Mouse (Mus musculus): ENCODE results near the gene Map2k1. TPM values are rescaled to one million over a fixed set of nuclear protein-coding genes. Genes with fewer than 3 reads are reported as not detected.

Map2k1 gene
- polyA plus RNA-seq (2012) = 25.3 and 31.1 TPM in 2 replicates

- no peak for TF ChIP-seq GATA1 (IDR thresholded peaks at IDR 0.05; ENCODE audit: low read length)
Measured at GRCm38 (mm10) chr9:64253021-64253904, at the start of gene Map2k1. Gene Map2k1 (minus strand): TSS chr9:64253631.

GRCm38 (mm10) chr9:64282404-64282987, 29.1 kb upstream of the Map2k1 start:
- TF ChIP-seq GATA1 (IDR thresholded peaks at IDR 0.05; ENCODE audit: low read length) = no peak

DNA sequence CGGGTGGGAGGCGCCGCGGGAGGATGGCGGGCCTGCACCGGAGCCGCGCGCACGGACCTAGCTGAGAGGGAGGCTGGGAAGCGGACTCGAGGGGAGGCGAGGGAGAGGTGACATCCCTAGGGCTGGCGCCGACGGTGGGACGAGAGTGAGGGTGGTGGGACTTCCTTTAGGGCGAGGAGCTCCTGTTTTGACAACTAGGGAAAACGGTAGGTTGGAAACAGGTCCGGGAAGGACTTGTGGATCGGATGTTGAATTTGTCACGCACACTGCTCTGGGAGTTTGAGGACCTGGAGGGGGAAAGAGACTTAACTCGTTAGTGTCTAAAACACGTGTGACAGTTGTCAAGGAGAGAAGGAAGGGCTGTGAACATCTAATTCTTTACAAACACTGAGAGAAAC, 28.3 kb upstream of the Map2k1 start:
- TF ChIP-seq GATA1 (IDR thresholded peaks at IDR 0.05; ENCODE audit: low read length) = no peak

- no peak for TF ChIP-seq GATA1 (IDR thresholded peaks at IDR 0.05; ENCODE audit: low read length)
Measured at GRCm38 (mm10) chr9:64281105-64281780, 27.8 kb upstream of the Map2k1 start, which contains the start of gene Tipin. Gene Tipin (plus strand): TSS chr9:64281581.

- TF ChIP-seq GATA1 (IDR thresholded peaks at IDR 0.05; ENCODE audit: low read length) = no peak
Measured at GRCm38 (mm10) chr9:64278665-64279310, 25.4 kb upstream of the Map2k1 start.

DNA sequence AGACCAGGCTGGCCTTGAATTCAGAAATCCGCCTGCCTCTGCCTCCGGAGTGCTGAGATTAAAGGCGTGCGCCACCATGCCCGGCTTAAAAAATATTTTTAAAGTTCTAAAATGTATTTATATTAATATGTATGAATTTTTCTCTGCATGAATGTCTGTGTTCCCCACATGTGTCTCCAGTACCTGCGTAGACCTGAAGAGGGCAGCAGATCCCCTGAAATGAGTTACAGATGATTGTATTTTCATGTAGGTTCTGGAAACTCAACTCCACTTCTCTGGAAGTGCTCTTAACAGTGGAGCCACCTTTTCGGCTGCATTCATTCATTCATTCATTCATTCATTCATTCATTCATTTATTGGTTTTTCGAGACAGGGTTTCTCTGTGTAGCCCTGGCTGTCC, 24.3 kb upstream of the Map2k1 start:
- no peak for TF ChIP-seq GATA1 (IDR thresholded peaks at IDR 0.05; ENCODE audit: low read length)

DNA sequence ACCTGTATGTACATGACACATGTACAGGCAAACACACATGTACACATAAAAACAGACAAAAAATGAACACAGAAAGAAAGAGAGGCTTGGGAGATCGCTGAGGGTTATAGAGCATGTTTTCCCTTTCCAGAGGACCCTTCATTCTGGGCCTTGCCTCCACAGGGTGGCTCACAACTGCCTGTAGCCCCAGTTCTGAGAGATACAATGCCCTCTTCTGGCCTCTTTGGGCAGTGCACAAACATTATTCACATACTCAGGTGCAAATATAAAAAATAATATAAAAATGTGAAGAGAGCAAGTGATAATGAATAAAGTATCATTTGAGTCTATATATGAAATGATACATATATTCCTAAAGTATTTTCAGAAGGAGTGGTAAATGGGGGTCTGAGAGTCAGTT, 21.5 kb upstream of the Map2k1 start:
- no peak for TF ChIP-seq GATA1 (IDR thresholded peaks at IDR 0.05; ENCODE audit: low read length)

- TF ChIP-seq GATA1 (IDR thresholded peaks at IDR 0.05; ENCODE audit: low read length) = no peak
Measured at GRCm38 (mm10) chr9:64274291-64274690, 20.9 kb upstream of the Map2k1 start.

DNA sequence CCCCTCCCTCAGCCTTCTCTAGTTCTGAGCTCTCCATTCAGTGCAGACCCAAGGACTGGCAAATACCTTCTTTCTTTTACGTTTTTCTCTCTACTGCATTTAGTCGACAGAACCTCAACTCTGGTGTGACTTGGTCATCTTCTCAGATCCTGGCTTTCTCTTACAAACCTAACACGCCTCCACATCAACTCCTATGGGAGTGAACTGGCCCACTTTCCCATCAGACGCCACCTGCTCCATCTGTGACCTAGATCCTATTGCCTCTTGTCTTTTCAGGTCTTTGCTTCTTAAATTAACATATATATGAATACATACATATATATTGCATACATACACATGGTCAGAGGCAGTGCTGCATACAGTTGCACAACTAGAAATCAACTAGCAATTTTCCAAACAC, 20.3 kb upstream of the Map2k1 start:
- TF ChIP-seq GATA1 (IDR thresholded peaks at IDR 0.05; ENCODE audit: low read length) = no peak

- no peak for TF ChIP-seq GATA1 (IDR thresholded peaks at IDR 0.05; ENCODE audit: low read length)
Measured at GRCm38 (mm10) chr9:64272611-64273010, 19.2 kb upstream of the Map2k1 start.

GRCm38 (mm10) chr9:64271249-64271648, 17.8 kb upstream of the Map2k1 start:
- no peak for TF ChIP-seq GATA1 (IDR thresholded peaks at IDR 0.05; ENCODE audit: low read length)

DNA sequence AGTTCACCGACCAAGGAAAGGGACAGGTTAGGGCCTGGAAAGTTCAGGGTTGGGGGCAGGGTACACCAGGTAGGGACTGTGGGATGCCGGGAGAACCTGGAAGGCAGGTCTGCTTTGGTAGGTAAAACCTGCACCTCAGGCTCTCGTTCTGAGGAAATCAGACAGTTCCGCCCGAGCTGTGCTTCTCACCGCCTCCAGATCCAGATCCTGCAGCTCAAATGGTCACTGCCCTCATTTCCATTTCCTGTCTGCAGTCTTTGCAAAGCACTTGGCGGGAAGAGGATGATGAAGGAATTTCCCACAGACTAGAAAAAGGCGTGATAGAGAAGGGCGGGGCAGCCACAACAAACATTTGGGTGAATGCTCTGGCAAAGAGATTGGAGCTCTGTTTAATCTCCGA, 14.8 kb upstream of the Map2k1 start:
- no peak for TF ChIP-seq GATA1 (IDR thresholded peaks at IDR 0.05; ENCODE audit: low read length)

DNA sequence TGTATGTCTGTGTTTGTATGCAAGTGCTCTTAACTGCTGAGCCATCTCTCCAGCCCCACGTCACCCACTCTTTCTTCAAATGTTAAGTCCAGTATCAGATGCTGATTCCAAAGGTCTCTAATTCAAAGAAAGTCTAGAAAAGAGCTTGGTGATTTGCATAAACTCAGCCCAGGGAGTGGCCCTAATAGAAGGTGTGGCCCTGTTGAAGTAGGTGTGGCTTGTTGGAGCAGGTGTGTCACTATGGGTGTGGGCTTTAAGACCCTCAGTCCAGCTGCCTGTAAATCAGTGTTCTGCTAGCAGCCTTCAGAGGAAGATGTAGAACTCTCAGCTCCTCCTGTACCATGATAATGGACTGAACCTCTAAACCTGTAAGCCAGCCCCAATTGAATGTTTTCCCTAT, 13.8 kb upstream of the Map2k1 start:
- no peak for TF ChIP-seq GATA1 (IDR thresholded peaks at IDR 0.05; ENCODE audit: low read length)

- TF ChIP-seq GATA1 (IDR thresholded peaks at IDR 0.05; ENCODE audit: low read length) = no peak
Measured at GRCm38 (mm10) chr9:64264813-64265212, 11.4 kb upstream of the Map2k1 start.

GRCm38 (mm10) chr9:64261023-64261422, 7.6 kb upstream of the Map2k1 start:
- no peak for TF ChIP-seq GATA1 (IDR thresholded peaks at IDR 0.05; ENCODE audit: low read length)

DNA sequence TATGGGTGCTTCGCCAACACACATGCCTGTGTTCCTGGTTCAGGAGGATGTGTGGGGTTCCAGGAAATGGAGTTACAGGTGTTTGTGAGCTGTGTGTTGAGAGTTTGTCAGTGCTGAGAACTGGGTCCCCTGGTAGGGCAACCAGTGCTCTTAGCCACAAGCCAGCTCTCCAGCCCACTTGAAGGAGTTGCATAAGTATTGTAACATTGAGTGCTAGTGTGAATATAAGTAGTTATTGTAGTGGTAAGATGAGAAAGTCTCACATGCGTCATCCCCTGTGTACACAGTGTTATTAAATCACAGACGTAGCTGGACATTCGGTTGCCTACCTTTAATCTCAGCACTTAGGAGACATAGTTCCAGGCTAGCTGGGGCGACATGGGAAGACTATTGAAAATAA, 6.5 kb upstream of the Map2k1 start:
- TF ChIP-seq GATA1 (IDR thresholded peaks at IDR 0.05; ENCODE audit: low read length) = no peak

Measured in G1E-ER4 (cell line).